Mouse (Mus musculus): ENCODE results near the gene Casq2.

Casq2 gene

GRCm38 (mm10) chr3:102086283-102086682 is at the start of gene Casq2:
Gene Casq2, plus strand, starts transcription at chr3:102086415.
- DNase-seq: no peak

GRCm38 (mm10) chr3:102037806-102038205 is 48.4 kb upstream of the Casq2 start:
- DNase-seq: no peak

- DNase-seq: no peak
Measured at GRCm38 (mm10) chr3:102038608-102039007, 47.6 kb upstream of the Casq2 start.

GRCm38 (mm10) chr3:102041632-102042031 is 44.6 kb upstream of the Casq2 start:
- DNase-seq: no peak

GRCm38 (mm10) chr3:102045071-102045470 is 41.1 kb upstream of the Casq2 start:
- DNase-seq: peak; percentile 37

GRCm38 (mm10) chr3:102047532-102047931 is 38.7 kb upstream of the Casq2 start:
- no peak for DNase-seq

- no peak for DNase-seq
Measured at GRCm38 (mm10) chr3:102049207-102050104, 36.8 kb upstream of the Casq2 start.

- no peak for DNase-seq
Measured at GRCm38 (mm10) chr3:102052036-102052435, 34.2 kb upstream of the Casq2 start.

- DNase-seq: no peak
Measured at GRCm38 (mm10) chr3:102053293-102053692, 32.9 kb upstream of the Casq2 start.

- no peak for DNase-seq
Measured at GRCm38 (mm10) chr3:102055878-102056277, 30.3 kb upstream of the Casq2 start.

- no peak for DNase-seq
Measured at GRCm38 (mm10) chr3:102060065-102060464, 26.1 kb upstream of the Casq2 start.

GRCm38 (mm10) chr3:102061923-102062670 is 24.1 kb upstream of the Casq2 start:
- DNase-seq: peak; percentile 71

- DNase-seq: no peak
Measured at GRCm38 (mm10) chr3:102062671-102063010, 23.6 kb upstream of the Casq2 start.

- DNase-seq: no peak
Measured at GRCm38 (mm10) chr3:102063273-102064120, 22.7 kb upstream of the Casq2 start.

GRCm38 (mm10) chr3:102064566-102064965 is 21.6 kb upstream of the Casq2 start:
- no peak for DNase-seq

GRCm38 (mm10) chr3:102067306-102067705 is 18.9 kb upstream of the Casq2 start:
- no peak for DNase-seq

GRCm38 (mm10) chr3:102067861-102068260 is 18.4 kb upstream of the Casq2 start:
- DNase-seq: no peak

- no peak for DNase-seq
Measured at GRCm38 (mm10) chr3:102069260-102069659, 17.0 kb upstream of the Casq2 start.

GRCm38 (mm10) chr3:102069686-102070085 is 16.5 kb upstream of the Casq2 start:
- no peak for DNase-seq

GRCm38 (mm10) chr3:102070360-102070759 is 15.9 kb upstream of the Casq2 start:
- no peak for DNase-seq

- no peak for DNase-seq
Measured at GRCm38 (mm10) chr3:102071016-102071415, 15.2 kb upstream of the Casq2 start.

GRCm38 (mm10) chr3:102079413-102079812 is 6.8 kb upstream of the Casq2 start:
- DNase-seq: no peak

GRCm38 (mm10) chr3:102081862-102082261 is 4.4 kb upstream of the Casq2 start:
- peak; percentile 64 for DNase-seq

All from cerebellum, adult 8-10 months (tissue).